Mouse (Mus musculus): ENCODE results near the gene Sel1l2.

The Sel1l2 gene

DNA sequence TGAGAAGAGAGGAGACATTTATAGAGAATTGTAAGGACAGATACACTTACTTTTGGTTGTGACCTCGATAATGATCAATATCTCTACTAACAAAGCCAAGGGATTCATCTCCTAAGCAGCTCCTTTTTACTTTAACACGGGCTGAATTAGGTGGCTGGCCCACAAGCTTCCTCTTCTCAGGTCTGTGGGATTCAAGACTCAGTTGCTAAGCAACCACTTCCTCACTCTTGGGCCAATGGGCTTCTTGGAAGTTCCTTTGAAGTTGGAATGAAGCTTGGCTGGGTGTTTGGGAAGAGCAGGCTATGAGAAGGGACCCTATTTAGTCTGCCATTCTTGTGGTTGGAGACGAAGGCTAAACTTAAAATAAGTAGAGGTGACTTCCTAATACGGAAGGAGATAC, at the start of gene Sel1l2:
Sel1l2 (minus strand) TSS at position 182 of the 400 bp plus-strand sequence.
- DNase-seq (ENCODE audit: low spot score in 2 of 2): no peak

DNA sequence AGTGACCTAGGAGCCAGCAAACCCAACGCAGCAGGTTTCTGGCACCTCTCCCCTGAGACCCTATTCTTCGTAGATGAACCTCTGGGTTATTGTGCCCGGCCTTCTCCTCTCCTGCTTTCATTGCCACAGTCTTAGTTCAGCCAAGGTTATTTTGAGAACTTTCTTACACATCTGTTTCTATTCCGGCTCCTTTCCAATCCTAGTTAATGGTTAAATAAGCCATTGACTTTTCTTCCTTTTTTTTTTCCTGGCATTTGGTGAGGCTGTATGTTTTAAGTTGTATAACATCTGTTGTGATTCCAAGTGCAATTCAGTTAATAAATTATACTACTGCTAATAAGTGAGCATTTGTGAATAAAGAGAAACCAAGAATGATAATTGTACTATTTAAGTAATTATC, 49.6 kb upstream of the Sel1l2 start:
- DNase-seq (ENCODE audit: low spot score in 2 of 2): no peak

DNA sequence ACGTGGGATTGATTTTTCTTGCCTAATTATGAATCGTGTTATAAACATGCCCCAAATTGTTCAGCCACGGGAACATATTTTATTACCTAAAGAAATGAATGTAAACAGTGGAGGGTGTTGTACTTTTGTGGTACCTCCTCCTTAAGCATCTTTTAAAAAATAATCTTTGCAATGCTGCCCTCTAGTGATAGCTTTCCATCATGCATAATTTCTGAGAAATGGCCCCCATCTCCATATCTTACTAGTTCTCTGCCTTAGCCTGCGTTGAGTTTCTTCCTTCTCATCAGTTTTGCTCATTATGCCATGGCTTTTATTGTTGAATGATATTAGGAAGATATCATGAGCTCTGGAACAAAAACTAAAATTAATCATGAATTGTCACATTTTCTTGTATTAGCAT, 37.8 kb upstream of the Sel1l2 start:
- DNase-seq (ENCODE audit: low spot score in 2 of 2): peak in 1 of 2 experiments; percentile 27

DNA sequence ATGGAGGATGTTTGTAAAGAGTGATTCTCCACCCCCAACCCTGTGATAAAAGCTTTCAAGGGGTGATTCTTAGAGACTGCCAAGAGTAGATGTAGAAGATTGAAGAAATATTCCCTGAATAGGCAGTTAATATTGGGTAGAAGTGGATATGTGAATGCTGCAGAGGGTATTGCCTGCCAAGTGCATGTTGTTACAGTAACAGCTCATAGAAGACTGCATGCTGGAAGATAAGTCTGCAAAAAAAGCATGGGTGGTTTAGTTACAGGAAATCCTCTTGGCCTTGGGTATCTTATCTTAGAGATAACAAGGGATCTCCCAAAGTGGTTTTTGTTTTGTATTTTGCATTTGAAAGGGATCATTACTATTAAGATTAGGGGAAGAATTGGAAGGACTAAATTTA, 36.3 kb upstream of the Sel1l2 start:
- DNase-seq (ENCODE audit: low spot score in 2 of 2): no peak

DNA sequence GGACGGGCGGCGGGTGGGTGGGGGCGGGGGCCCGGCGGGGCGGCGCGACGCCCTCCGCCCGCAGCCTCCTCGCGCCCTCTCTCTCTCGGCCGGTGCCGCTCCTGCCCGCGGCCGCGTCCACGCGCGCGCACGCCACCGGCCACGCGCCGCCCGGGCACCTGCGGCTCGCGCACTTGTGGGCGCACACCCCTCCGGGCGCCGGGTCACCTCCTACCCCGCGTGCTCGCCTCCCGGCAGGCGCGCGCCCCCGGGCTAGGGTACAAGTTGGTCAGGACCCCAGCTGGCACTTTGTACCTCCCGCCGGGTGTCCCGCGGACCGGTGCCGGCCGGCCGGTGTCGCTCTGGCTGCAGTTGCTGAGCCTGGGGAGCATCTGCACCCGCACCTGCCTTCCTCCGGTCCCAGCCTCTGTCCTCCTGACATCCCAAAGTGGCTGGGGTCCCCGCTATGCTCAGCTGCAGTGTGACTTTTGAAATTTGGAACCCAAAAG, 6.3 kb upstream of the Sel1l2 start:
- peak; percentile 20 to 26 for DNase-seq (ENCODE audit: low spot score in 2 of 2)

DNA sequence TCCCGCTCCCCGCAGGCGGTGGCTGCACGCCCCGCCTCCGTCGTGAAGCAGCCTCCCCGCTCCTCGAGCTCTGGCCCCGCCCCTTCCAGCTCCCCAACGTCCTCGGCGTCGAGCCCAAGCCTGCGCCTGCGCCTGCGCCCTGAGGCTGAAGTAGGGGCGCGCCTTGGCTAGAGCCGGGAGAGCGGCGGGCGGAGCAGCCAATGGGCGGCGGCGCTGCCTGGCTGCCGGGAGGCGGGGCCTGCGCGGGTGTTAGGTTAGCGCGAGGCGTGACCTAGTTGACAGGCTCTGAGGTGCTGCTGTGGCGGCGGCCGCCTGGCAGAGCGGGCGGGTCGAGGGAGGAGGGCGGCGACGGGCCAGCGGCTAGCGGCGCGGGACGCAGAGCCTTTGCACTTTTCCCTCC, 5.7 kb upstream of the Sel1l2 start, which contains the start of gene Macrod2:
Macrod2 (plus strand) TSS at position 131 of the 400 bp plus-strand sequence.
- peak; percentile 98 to 99 for DNase-seq (ENCODE audit: low spot score in 2 of 2)

DNA sequence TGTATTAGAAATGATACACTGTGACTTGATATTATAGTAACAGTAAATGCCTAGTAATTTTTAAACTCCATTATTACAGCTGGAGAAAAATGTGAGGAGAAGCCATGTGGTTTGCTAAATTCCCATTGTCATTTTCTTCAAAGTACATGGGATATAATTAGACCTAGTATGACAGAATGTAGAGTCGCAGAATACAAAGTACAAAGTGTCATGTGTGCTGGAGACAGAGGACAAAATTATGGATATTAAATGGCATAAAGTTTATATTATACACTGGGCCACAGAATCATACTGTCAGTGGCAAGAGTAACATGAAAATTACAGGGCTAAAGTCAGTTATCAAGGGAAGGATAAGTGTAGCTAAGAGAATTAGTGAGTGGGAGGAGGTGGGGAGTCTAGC, 24.7 kb downstream of the Sel1l2 start:
- no peak for DNase-seq (ENCODE audit: low spot score in 2 of 2)

DNA sequence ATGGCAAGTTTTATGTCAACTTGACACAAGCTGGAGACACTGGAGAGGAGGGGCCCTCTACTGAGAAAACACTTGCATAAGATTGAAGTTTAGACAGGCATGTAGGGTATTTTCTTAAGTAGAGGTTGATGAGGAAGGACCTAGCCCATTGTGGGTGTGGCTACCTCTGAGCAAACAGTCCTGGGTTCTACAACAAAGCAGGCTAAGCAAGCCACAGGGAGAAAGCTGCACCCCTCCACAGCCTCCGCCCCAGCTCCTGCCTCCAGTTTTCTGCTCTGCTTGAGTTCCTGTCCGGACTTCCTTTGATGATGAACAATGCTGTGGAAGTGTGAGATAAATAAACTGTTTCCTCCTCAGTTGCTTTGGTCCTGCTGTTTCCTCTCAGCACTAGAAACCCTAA, 29.6 kb downstream of the Sel1l2 start:
- no peak for DNase-seq (ENCODE audit: low spot score in 2 of 2)

DNA sequence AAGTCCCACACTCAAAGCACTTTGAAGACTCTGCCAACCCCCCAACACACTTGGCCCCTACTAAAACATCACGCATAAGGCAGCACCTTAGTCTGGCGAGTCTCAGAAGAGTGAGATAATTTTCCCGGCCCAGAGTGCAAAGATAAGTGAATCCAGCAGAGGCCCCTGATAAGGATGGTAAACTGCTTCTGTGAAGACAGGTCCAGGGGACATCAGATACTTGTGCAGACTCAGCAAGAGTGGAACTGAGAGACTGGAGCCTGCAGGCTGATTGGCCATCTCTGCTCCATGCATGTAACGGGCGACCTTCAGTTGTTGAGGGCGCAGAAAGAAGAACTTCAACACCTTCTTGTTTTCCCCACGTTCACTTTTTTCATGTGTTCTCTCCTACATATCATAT, 47.1 kb downstream of the Sel1l2 start:
- DNase-seq (ENCODE audit: low spot score in 2 of 2): no peak

DNA sequence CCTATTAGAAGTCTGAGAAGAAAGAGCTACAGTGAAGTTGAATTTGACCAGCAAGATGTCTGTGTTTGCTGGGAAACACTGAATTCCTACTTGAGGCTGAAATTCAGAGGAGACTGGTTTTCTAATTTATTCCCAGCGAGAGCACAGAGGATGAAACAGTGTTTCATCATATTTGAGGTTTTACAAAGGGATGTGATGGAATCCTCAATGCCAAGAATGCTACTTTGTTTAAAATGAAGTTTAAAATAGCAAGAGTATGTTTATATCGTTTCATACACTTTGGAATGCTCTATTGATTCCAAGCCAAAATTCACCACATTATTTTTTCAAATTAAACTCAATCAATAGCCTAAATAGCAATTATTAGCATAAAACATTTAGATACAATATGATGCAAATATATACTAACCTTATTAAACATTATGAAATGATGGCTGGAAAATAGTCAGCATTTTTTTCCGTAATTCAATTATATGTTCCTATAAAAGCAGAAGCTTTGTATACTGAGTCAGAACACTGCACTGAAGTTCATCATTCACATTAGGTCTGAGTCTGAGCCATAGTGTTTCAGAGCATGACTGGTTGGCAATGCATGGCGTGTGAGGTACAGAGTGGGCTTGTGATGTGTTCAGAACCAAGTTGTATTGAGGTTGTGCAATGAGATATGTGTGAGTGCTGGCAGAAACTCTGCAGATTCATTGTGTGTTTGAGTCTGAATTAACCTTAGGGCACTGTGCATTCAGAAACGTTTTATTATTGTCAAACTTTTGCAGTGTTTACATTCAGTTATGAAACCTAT, 58.8 kb downstream of the Sel1l2 start:
- no peak for DNase-seq (ENCODE audit: low spot score in 2 of 2)

DNA sequence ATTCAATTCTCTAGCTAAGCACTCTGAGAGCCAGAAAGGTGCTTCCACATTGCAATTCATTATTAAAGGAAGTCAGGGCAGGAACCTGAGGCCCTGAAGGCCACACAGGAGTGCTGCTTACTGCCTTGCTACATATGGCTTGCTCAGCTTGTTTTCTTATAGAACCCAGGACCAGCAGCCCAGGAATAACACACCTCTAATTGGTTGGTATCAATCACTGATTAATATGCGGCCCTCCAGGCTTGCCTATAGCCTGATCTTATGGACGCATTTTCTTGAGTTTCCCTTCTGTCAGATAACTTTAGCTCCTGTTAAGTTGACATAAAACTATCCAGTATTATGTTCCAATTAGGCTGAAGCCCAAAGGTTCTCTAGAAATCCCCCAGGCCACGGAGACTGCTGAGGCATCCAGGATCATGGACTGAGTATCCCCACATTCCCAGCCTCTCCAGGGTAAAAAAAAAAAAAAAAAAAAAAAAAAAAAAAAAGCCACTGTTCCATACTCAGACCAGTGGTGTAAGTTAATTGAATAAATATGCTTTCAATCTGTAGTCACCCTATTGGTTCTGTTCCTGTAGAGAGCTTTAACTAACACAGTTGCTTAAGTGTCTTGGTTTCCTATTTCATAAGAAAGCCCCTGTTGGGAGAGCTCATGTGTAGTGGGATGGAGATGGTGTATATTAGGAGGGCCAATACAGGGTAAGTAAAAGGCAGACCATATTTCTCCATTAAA, 86.4 kb downstream of the Sel1l2 start:
- DNase-seq (ENCODE audit: low spot score in 2 of 2): no peak

DNA sequence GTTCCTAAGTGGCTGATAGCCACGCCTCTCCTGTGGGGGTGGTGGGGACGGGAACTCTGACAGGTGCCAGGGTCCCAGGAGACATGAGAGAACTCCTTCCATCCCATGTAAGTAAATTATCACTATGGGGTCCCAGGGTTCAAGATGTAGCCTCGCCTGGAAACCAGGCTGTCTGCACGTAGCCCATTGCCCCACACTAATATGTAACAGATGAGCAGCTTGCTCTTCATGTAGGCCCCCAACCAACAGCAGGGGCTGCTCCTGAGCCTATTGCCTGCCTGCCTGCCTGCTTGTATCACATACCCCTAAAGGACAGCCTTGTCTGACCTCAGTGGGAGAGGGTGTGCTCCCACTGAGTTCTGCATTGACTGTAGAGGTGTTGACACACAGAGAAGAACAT, 92.4 kb downstream of the Sel1l2 start:
- DNase-seq (ENCODE audit: low spot score in 2 of 2): no peak

DNA sequence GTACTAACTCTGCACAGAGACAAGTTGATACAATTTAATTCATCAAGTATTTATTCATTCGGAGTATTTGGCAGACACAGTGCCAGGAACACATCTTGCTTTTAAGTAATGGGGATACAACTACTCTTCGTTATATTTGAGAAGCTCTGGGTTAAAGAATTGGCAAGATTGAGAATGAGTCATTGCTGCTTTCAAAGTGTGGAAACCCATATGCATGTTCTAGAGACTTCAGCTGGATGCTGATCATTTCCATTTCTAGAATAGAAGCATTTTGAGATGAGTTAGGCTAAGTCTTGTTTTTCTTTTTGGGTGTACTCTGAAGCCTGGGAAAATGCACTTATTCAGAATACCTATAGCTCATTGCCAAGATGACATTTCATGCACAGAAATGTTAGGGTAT, 95.7 kb downstream of the Sel1l2 start:
- DNase-seq (ENCODE audit: low spot score in 2 of 2): peak in 1 of 2 experiments; percentile 36

DNA sequence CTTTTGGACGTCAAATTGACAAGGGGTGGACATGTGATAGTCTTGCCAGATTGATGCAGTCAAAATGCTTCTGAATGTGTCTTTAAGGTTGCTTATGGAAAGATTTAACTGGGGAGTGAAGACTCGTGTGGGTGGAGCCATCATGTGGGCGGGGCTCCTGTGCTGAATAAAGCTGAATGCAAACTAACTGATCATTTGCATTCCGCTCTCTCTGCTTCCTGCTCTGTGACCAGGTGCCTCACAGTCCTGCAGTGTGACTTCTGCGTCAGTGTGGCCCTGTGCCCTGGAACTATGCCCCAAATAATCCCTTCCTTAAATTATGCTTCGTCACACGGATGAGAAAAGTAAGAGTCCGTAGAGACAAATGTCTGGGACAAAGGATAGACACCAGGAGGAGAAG, 108.7 kb downstream of the Sel1l2 start:
- no peak for DNase-seq (ENCODE audit: low spot score in 2 of 2)

DNA sequence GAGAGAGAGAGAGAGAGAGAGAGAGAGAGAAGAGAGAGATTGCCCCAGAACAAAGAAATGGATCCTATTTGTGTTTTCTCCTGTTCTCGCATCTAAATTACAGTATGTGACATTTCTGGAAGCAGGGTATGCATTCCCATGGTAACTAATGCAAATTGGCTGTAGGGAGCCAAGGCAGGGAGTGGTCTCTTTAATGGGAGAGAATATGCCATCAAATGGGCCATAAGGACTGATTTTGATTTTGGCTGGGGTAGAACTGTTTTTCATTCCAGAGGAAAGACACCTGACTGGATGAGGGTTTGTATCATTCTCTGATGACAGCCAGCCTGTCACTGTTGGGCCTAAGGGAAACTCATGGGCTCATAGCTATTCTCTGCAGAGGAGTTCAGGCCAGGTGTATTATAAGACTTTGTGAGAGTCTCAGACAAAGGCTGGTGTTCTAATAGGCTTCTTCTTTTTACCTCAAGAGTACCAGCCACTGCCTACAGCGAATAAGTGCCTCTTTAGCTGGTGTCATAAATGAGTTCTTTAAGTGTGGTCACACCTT, 133.8 kb downstream of the Sel1l2 start:
- no peak for DNase-seq (ENCODE audit: low spot score in 2 of 2)

DNA sequence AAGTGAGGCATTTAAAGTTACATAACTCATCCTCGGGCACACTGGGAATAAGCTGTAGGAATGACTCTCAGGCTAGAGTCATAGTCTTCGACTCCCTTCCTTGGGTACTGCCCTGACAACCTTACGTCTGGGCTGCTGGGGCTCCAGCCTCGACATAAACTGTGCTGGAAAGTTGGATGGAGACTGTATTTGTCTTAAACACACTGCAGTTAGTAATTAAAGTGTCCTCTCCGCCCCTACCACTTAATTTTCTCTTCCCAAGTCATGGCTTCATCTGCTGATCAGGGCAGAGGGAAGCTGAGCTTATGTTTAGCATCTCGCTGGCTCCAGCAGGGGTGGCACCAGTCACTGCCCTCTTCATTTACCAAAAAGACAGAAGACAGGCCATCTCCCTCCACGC, 135.2 kb downstream of the Sel1l2 start:
- no peak for DNase-seq (ENCODE audit: low spot score in 2 of 2)

DNA sequence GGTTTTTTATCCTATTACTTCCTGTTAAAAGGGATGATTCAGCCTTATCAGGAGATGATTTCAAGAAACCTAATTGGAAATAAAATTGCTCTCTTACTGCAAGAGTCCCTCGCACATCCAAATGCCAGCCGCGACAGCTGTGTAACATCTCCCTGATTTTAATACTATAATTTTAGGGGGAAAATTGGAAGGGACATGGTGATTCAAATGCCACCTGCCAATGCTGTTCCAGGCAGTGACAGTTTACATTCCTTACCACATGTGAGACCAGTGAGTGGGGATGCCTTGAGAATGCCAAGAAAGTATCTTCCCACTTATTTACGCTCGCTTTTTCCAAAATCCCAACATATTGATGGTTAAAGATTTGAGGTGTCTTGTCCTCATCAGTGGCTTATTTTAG, 146.4 kb downstream of the Sel1l2 start:
- DNase-seq (ENCODE audit: low spot score in 2 of 2): no peak

DNA sequence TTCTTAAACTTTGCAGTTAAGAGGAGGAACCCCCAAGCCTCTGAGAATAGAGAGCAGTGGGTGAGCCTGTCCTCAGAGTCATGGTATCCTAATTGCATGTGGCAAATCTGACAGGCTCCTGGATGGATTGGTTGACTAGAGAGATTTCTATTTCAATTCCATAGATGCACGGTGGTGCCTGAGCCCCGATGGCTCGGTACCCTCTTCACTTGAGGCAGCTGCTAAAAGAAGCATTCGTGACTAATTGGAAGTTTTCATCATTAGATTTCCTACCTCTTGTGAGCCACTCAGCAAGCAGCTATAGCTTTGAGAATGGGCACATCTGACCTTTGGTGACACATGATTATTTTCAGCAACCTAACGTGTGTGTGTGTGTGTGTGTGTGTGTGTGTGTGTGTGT, 147.1 kb downstream of the Sel1l2 start:
- DNase-seq (ENCODE audit: low spot score in 2 of 2): no peak

DNA sequence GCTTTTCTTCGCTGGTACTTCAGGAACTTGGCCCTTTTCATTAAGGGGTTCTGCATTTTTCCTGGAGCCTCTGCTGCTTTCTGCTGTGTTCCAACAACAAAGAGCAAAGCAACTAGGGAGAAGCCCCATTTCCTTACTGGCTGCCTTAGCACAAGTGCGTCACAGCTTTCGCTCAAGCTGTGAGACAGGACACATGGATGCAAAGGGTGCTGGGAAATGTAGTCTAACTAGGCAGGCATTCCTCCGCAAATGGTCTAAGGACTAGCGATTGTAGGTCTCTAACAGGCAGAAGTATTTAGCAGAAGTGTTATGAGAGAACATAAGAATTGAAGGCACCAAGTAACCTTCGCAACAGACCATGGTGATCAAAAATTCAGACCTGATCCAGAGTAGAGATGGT, 152.3 kb downstream of the Sel1l2 start:
- DNase-seq (ENCODE audit: low spot score in 2 of 2): no peak

DNA sequence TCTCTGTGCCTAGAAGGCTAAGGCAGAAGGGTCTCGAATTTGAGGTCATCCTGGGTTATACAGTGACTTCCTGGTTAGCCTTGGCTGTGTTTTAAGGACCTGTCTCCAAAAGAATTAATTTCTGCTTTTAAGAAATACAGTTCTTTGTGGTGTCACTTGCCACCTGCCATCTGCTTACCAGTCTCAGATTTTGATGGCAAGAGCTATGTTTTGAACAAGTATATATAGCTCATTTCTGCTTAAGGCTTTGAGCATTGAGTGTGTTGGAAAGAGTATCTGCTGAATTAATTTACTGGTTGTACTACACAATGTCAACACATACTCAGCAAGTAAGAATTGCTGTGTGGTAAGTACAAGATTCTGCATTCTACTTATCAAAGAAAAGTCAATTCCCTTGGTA, 159.2 kb downstream of the Sel1l2 start:
- peak in 1 of 2 experiments; percentile 35 for DNase-seq (ENCODE audit: low spot score in 2 of 2)

DNA sequence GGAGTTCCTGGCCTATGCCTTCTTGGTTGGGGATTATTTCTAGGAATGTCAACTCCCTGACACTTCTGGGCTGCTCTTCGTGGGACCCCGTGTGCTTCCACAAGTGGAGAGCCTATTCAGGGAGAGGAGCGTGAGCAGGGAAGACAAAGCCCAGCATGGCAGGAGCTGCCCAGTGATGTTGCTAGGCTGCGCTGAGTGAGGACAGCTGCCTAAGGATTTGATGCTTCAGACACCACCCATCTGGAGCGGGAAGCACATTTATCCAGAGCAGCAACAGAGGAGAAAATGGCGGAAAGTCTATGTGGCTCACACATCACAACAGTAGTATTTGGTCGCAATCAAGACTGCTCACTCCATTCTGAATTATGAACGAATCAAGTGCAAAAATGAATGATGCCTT, 169.2 kb downstream of the Sel1l2 start:
- DNase-seq (ENCODE audit: low spot score in 2 of 2): no peak

DNA sequence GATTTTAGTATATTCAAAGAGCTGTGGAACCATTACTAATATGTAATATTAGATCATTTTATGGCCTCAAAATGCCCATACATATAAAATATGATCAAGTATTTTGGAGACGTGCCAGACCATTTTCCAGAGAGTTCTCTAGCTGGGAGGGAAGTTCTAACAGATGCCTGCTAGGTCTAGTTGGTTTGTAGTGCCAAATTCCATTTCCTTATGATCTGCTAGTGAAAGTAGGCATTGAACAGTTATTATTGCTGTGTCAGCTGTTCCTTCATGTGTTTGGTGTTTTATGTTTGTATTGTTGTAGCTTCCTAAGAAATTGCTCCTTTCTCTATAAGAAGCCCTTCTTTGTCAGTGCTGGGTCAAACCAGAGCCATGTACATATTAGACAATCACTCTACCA, 173.5 kb downstream of the Sel1l2 start:
- DNase-seq (ENCODE audit: low spot score in 2 of 2): no peak

DNA sequence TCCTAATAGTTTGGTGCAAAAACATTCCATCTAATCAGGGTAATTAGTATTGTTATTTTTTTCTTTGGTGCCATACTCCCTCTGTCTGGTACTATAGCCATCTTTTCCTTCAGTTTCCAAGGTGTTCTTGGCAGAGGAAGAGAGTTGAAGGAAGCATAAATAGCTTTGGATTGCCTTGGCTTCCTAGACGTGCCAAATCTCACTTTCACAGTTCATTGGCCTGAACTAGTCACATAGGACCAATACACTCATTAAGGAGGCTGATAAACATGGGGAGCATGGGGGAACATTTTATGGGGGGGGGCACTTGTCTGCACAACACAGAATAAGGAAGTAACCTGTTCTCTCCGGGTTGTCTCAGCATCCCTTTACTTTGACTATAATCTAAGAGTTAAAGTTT, 174.1 kb downstream of the Sel1l2 start:
- no peak for DNase-seq (ENCODE audit: low spot score in 2 of 2)

Measured in frontal cortex, postnatal 36 days (tissue).